Mouse (Mus musculus): Measurements from ENCODE around the gene Plod3. TPM values are rescaled to one million over a fixed set of nuclear protein-coding genes. Genes with fewer than 3 reads are reported as not detected.
"Not testable (repeated sequence)": the region's sequence is repeated elsewhere in the genome, so short reads cannot be mapped to it uniquely, and the experiment has no call there.

Gene Plod3
- polyA plus RNA-seq (2015; fragmentation: Nextera tagmentation; extraction: Ambion mirVana): 38.9 and 44.1 TPM in 2 replicates

GRCm38 (mm10) chr5:136986695-136987137 is at the start of gene Plod3:
Gene Plod3 (plus strand): TSS chr5:136987019.
- Histone ChIP-seq H3K36me3 (replicated peaks) (peaks cover 25% of the 10 kb centered on the region), H3K27me3 (replicated peaks) (no peaks in the 10 kb centered on the region), H3K4me2 (peak within 1 kb of the TSS; percentile 90), H3K27ac (peak within 1 kb of the TSS; percentile 96), H3K9me3 (no peaks in the 10 kb centered on the region), H3K4me1 (peaks cover 22% of the 10 kb centered on the region), H3K4me3 (peak within 1 kb of the TSS; percentile 98), H3K9ac (peak within 1 kb of the TSS; percentile 100)
- peak; percentile 92 for ATAC-seq (replicated peaks)
- under 1% methylated on average over 26 of the region's 26 CpGs for WGBS

GRCm38 (mm10) chr5:136937621-136938020 is 49.2 kb upstream of the Plod3 start:
- H3K27me3 ChIP-seq (replicated peaks): no peaks in the 10 kb centered on the region
- no peak overlapping the region for H3K27ac ChIP-seq
- H3K4me3 ChIP-seq: no peak overlapping the region
- no peaks in the 10 kb centered on the region for H3K36me3 ChIP-seq (replicated peaks)
- H3K4me1 ChIP-seq: no peaks in the 10 kb centered on the region
- no peak for ATAC-seq (replicated peaks)
- H3K4me2 ChIP-seq: no peak overlapping the region
- 91% methylated on average over 5 of the region's 5 CpGs for WGBS
- no peak overlapping the region for H3K9ac ChIP-seq
- no peaks in the 10 kb centered on the region for H3K9me3 ChIP-seq

DNA sequence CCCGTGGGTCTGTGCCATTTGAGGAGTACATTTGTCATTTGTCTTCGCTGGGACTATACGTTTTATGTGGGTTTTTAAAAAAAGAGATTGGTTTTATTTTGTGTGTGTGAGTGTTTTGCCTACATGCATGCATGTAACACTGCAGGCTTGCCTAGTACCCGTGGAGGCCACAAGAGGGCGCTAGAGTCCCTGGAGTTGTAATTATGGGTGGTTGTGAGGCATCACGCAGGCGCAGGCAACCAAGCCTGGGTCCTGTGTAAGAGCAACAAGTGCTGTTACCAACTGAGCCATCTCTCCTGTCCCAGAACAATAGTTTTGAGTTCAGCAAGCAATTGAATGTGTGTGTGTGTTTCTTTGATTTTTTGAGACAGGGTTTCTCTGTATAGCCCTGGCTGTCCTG is 47.5 kb upstream of the Plod3 start:
- Histone ChIP-seq H3K27me3 (replicated peaks) (no peaks in the 10 kb centered on the region), H3K9me3 (no peaks in the 10 kb centered on the region), H3K9ac (no peak overlapping the region), H3K36me3 (replicated peaks) (no peaks in the 10 kb centered on the region), H3K4me2 (no peak overlapping the region), H3K4me3 (no peak overlapping the region), H3K27ac (no peak overlapping the region), H3K4me1 (no peaks in the 10 kb centered on the region)
- WGBS: 63% methylated on average over 7 of the region's 7 CpGs
- ATAC-seq (replicated peaks): no peak

GRCm38 (mm10) chr5:136940029-136940428 is 46.8 kb upstream of the Plod3 start:
- H3K4me2 ChIP-seq: not testable (repeated sequence)
- whole genome bisulfite sequencing: 87% methylated on average over 6 of the region's 6 CpGs

GRCm38 (mm10) chr5:136940845-136941560 is 45.8 kb upstream of the Plod3 start:
- no peak overlapping the region for H3K9ac ChIP-seq
- H3K27me3 ChIP-seq (replicated peaks): no peaks in the 10 kb centered on the region
- H3K4me3 ChIP-seq: no peak overlapping the region
- no peaks in the 10 kb centered on the region for H3K36me3 ChIP-seq (replicated peaks)
- no peaks in the 10 kb centered on the region for H3K4me1 ChIP-seq
- no peak for ATAC-seq (replicated peaks)
- H3K27ac ChIP-seq: no peak overlapping the region
- H3K9me3 ChIP-seq: no peaks in the 10 kb centered on the region
- no peak overlapping the region for H3K4me2 ChIP-seq
- 87% methylated on average over 12 of the region's 12 CpGs for WGBS

More at GRCm38 (mm10) chr5:136940029-136940428, 46.8 kb upstream of the Plod3 start:
- H3K4me3 ChIP-seq; H3K9me3 ChIP-seq; ATAC-seq (replicated peaks); H3K9ac ChIP-seq; H3K27ac ChIP-seq; H3K36me3 ChIP-seq (replicated peaks); H3K27me3 ChIP-seq (replicated peaks); H3K4me1 ChIP-seq: not testable (repeated sequence)

DNA sequence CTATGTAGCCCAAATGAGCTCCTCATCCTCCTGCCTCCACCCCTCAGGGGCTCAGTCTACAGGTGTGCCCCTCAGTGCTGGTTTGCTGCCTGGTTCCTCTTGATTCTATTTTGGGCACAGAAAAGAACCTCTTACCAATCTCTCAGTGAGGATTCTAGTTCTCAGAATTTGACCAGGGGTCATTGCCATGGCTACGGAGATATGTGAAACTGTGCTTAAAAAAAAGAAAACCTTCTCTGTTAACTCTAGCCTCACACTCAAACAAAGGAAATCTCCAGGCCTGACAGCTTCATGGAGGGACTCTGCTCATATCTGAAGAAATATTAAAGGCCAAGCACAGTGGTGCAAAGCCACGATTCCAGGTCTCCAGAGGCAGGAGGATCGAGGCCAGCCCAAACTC is 44.0 kb upstream of the Plod3 start:
- H3K9me3 ChIP-seq: no peaks in the 10 kb centered on the region
- no peaks in the 10 kb centered on the region for H3K27me3 ChIP-seq (replicated peaks)
- H3K9ac ChIP-seq: no peak overlapping the region
- ATAC-seq (replicated peaks): no peak
- H3K36me3 ChIP-seq (replicated peaks): no peaks in the 10 kb centered on the region
- H3K4me2 ChIP-seq: no peak overlapping the region
- no peak overlapping the region for H3K4me3 ChIP-seq
- WGBS: 75% methylated on average over 3 of the region's 3 CpGs
- no peaks in the 10 kb centered on the region for H3K4me1 ChIP-seq
- H3K27ac ChIP-seq: 0 out of 2 replicates have a peak overlapping the region, but pooled peaks have one; percentile 11

- Histone ChIP-seq H3K27me3 (replicated peaks) (no peaks in the 10 kb centered on the region), H3K27ac (0 out of 2 replicates have a peak overlapping the region, but pooled peaks have one; percentile 11), H3K4me1 (no peaks in the 10 kb centered on the region), H3K9ac (no peak overlapping the region), H3K4me3 (no peak overlapping the region), H3K36me3 (replicated peaks) (no peaks in the 10 kb centered on the region), H3K9me3 (no peaks in the 10 kb centered on the region), H3K4me2 (no peak overlapping the region)
- no peak for ATAC-seq (replicated peaks)
- WGBS: 82% methylated on average over 2 of the region's 2 CpGs
Observed at GRCm38 (mm10) chr5:136943382-136943781, 43.4 kb upstream of the Plod3 start.

DNA sequence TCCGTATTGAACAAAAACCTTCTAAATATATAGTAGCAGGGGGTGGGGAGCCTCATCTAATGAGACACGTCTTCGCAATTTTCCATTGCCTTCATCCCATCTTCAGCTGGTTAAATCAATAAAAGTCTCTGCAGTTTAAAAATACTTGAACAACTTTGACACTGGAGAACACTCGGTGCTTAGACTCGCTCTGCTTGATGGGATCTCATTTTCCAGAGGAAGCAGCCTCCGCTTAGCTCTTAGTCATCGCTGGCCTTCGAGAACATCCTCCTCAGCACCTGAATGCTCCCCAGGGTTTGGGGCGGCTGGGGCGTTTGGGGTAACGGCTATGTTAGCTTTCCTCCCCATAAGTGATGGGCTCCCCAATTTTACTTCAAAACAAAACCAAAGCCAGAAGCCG is 41.7 kb upstream of the Plod3 start:
- H3K4me3 ChIP-seq: no peak overlapping the region
- H3K27me3 ChIP-seq (replicated peaks): no peaks in the 10 kb centered on the region
- no peak overlapping the region for H3K27ac ChIP-seq
- no peak overlapping the region for H3K4me2 ChIP-seq
- no peaks in the 10 kb centered on the region for H3K9me3 ChIP-seq
- 84% methylated on average over 12 of the region's 12 CpGs for WGBS
- no peaks in the 10 kb centered on the region for H3K36me3 ChIP-seq (replicated peaks)
- H3K4me1 ChIP-seq: no peaks in the 10 kb centered on the region
- no peak for ATAC-seq (replicated peaks)
- no peak overlapping the region for H3K9ac ChIP-seq

GRCm38 (mm10) chr5:136947874-136948273 is 38.9 kb upstream of the Plod3 start:
- no peak overlapping the region for H3K27ac ChIP-seq
- H3K36me3 ChIP-seq (replicated peaks): no peaks in the 10 kb centered on the region
- no peak for ATAC-seq (replicated peaks)
- no peak overlapping the region for H3K4me2 ChIP-seq
- H3K4me3 ChIP-seq: no peak overlapping the region
- H3K27me3 ChIP-seq (replicated peaks): no peaks in the 10 kb centered on the region
- H3K9me3 ChIP-seq: no peaks in the 10 kb centered on the region
- H3K9ac ChIP-seq: no peak overlapping the region
- 0 out of 2 replicates have a peak, but pooled peaks cover 6% of the 10 kb centered on the region for H3K4me1 ChIP-seq

DNA sequence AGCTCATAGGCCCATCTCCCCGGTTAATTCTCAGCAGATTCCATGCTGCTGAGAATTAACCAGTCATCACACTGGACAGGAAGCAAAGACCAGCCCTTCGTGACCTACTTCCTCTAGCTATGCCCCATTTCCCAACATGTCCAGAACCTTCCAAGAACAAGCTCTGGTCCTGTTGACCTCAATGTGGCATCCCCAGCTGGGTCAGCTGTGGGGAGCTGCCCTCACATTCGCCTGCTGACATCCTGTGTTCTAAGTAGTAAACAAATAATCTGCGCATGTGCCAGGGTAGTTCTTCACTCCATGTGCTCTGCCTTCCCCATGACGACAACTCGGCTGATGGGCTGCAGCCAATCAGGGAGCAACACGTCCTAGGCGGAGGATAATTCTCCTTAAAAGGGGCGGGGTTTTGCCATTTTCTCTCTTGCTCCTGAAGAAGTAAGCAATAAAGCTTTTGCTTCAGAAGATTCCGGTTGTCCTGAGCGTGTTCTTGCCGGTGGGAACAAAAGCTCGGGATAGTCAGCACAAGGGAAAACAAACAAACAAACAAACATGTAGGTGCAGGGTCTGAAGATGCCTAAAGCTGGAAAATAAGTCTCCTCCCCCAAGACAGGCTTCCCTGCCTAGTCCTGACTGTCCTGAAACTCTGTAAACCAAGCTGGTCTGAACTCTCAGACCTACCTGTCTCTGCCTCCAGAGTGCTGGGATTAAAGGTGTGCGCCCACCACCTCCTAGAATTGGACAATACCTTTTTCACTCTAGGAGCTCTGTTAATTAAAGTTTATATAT is 37.1 kb upstream of the Plod3 start:
- not testable (repeated sequence) for ATAC-seq (replicated peaks); H3K4me2 ChIP-seq; H3K4me3 ChIP-seq; H3K27me3 ChIP-seq (replicated peaks); H3K9ac ChIP-seq; H3K9me3 ChIP-seq; H3K36me3 ChIP-seq (replicated peaks); H3K27ac ChIP-seq
- 83% methylated on average over 14 of the region's 14 CpGs for WGBS
- H3K4me1 ChIP-seq: peaks cover 15% of the 10 kb centered on the region

GRCm38 (mm10) chr5:136950521-136950920 is 36.3 kb upstream of the Plod3 start:
- Histone ChIP-seq H3K4me1 (peaks cover 23% of the 10 kb centered on the region), H3K27ac (no peak overlapping the region), H3K27me3 (replicated peaks) (no peaks in the 10 kb centered on the region), H3K4me3 (no peak overlapping the region), H3K9ac (no peak overlapping the region), H3K4me2 (no peak overlapping the region), H3K9me3 (no peaks in the 10 kb centered on the region), H3K36me3 (replicated peaks) (no peaks in the 10 kb centered on the region)
- WGBS: 92% methylated on average over 6 of the region's 6 CpGs
- no peak for ATAC-seq (replicated peaks)

DNA sequence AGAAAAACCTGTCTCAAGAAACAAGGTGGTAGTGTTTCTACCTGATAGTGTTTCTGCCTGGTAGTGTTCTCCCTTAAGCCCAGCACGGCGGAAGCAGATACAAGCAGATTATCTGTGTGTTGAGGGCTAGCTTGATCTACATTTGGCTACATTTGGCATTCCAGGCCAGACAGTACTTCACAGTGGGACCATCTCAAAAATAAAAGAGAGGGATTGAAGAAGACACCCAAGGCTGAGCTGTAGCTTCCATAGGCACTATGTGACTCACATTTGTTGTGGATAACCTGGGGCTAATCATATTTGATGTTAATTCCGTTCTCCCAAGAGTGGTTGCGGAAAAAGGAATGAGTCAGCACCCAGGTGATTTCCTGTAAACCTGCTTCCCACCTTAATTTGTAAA is 34.7 kb upstream of the Plod3 start:
- peak overlapping the region; percentile 61 for H3K4me2 ChIP-seq
- H3K27me3 ChIP-seq (replicated peaks): no peaks in the 10 kb centered on the region
- H3K36me3 ChIP-seq (replicated peaks): no peaks in the 10 kb centered on the region
- no peaks in the 10 kb centered on the region for H3K9me3 ChIP-seq
- no peak overlapping the region for H3K27ac ChIP-seq
- 81% methylated on average over 4 of the region's 4 CpGs for WGBS
- no peak overlapping the region for H3K4me3 ChIP-seq
- H3K4me1 ChIP-seq: peaks cover 33% of the 10 kb centered on the region
- ATAC-seq (replicated peaks): no peak
- no peak overlapping the region for H3K9ac ChIP-seq

Measured in midbrain, embryonic 15.5 days (tissue).